Mouse (Mus musculus) right cerebral cortex, postnatal 36 days (tissue): ENCODE data around the gene Frmd7.

Experiments used
- DNase-seq, 2 experiments: peaks; one replicate each; pipeline ENCODE4 v3.0.0; 2022; ENCODE audit warnings: low spot score in 2 of 2, mixed read lengths in 1 of 2

The Frmd7 gene

GRCm38 (mm10) chrX:50864734-50865133, 77.8 kb downstream of the Frmd7 start:
- no peak for DNase-seq

DNA sequence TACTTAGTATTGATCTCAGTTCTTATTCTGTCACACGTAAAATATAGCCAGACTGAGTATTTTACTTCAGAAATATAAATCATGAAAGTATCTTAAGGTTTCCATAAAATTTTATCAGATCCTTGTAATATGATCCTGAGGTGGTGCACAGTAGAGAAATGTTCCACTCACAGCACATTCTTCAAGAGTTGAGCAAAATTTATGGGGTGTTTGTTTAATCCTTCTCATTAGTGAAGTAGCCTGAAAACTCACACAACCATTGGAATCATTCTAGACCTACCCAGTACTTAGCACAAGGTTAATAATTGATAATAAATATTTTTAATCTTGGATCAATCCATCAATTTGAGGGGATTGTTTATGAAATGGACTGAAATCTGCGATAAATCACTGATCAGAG, 78.7 kb downstream of the Frmd7 start:
- DNase-seq: no peak

DNA sequence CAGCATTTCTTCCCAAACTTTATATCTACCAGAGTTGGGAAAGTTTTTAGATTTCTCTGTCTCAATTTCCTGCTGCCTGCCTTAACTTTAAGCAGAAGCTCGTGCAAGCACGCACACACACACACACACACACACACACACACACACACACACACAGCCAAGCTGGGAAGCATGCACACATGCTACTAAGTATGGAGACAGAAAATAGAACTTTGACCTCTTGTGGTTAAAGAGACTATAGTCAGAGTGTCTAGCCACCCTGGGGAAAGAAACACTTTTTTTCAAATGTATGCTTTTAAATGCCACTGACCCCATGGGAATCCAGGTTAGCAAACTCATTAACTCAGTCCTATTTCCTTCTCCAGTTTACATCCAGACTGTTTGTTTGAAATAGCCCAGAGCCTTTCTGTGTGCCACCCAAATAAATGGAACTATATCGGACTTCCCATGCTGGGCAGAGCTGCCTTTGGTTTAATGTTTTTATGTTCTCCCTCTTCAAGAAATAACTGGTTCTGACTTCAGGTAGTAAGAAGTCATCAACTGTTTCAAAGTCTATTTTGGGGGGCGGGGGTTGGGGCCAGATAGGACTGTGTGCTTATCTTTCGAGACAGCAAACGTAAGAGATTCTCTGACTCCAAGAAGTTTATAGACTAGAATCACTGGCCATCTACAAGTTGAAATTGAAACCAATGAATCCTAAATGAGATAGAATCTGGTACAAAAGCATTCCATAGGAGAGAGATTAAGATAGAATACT, 91.9 kb downstream of the Frmd7 start:
- no peak for DNase-seq
